Mouse (Mus musculus) gastrocnemius, postnatal 36 days (tissue): Measurements from ENCODE around the gene Clasp1. TPM values are rescaled to one million over a fixed set of nuclear protein-coding genes. Genes with fewer than 3 reads are reported as not detected.

Source experiments
- DNase-seq, 2 experiments: peaks; one replicate each; pipeline ENCODE4 v3.0.0; 2022
- intact Hi-C: fragments of 180-260 bp; cut with DNase I; formaldehyde crosslinking; loops from one replicate; pipeline ENCODE4 v1.15.1; 2025
- total RNA-seq, 2 experiments: library from RNA; stranded (reverse); gene quantifications; 2 replicates each; pipeline ENCODE4 v1.2.3; 2021

The Clasp1 gene
- total RNA-seq, 2 experiments from 2014 or later: 42.5 to 43.6 TPM

GRCm38 (mm10) chr1:118399625-118400310 is 10.9 kb downstream of the Clasp1 start:
- DNase-seq: no peak
- intact Hi-C loops: no loop called here

DNA sequence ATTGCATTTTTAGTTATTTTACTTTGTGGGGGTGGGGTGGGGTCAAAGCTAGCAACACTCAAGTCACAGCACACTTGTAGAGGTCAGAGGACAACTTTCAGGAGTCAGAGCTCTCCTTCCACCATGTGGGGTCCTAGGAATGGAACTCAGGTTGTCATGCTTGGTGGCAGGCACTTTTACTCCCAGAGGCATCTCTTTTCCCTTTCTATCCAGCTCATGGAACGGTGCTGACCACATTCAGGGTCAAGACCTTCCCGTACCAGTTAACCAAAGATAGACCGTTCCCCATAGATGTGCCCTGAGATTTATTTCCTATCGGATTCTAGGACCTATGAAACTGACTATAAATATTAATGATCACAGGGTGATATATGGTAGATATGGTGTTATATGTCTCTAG is 13.1 kb downstream of the Clasp1 start:
- no peak for DNase-seq
- intact Hi-C loops: no loop called here

- DNase-seq: no peak
- intact Hi-C loops: no loop called here
Measured at GRCm38 (mm10) chr1:118402556-118402955, 13.7 kb downstream of the Clasp1 start.

- intact Hi-C loops: no loop called here
Measured at GRCm38 (mm10) chr1:118402966-118403365, 14.1 kb downstream of the Clasp1 start.

GRCm38 (mm10) chr1:118403440-118403839 is 14.6 kb downstream of the Clasp1 start:
- no peak for DNase-seq
- intact Hi-C loops: no loop called here

More at GRCm38 (mm10) chr1:118402966-118403365, 14.1 kb downstream of the Clasp1 start:
- DNase-seq: no peak

DNA sequence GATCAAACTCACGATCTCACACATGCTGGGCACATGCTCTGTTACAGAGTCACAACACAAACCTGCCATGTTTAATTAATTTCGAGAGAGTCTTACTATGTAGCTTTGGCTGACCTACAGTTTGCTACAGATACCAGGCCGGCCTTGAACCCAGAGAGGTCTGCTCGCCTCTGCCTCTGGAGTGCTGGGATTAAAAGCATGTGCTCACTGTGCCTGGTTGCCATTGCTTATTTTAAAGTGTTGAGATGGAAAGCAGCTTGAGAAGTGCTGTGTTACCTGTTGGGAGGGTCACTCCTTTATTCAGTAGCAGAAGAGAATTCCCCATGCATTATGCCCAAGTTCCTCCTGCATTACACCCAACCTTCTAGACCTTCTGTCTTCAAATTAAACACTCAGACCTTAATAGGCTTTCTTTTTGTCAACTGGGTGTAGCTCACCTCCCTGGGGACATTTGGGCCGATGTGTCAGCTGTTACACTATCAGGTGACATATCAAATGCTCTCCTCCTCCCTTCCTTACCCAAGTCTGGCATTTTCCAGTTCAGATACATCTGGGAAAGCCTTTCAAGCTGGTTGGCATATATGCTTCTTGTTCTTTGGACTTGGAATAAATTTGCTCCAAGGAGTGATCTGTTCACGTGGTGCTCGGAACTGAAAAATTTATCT is 18.9 kb downstream of the Clasp1 start:
- no peak for DNase-seq
- intact Hi-C loops: no loop called here

- intact Hi-C loops: no loop called here
- DNase-seq: no peak
Measured at GRCm38 (mm10) chr1:118409249-118409648, 20.4 kb downstream of the Clasp1 start.

DNA sequence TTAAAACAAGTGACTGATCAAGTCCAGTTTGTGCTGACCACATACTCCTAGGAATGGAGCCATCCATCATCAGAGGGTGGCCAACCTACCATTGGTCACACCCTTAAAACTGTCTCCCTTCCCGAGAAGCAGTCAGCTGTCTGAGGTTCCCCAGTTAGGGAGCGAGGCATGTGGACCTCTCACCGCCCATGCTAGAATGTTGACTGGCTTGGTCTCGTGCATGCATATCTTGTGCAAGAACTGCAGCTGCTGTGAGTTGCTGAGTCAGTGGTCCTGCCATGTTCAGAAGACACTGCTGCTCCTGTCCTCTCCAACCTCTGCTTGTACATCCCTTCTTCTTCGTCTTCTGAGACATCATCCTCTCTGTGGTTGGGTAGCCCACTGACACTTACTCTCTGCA is 22.0 kb downstream of the Clasp1 start:
- DNase-seq: no peak
- intact Hi-C loops: no loop called here

GRCm38 (mm10) chr1:118413169-118413568 is 24.3 kb downstream of the Clasp1 start:
- intact Hi-C loops: no loop called here
- no peak for DNase-seq

GRCm38 (mm10) chr1:118417047-118417730 is 28.3 kb downstream of the Clasp1 start:
- intact Hi-C loops: loop anchor here (5.0 kb wide), 1 partner anchor 40 kb away; no protein-coding TSS in a partner anchor
- no peak for DNase-seq

DNA sequence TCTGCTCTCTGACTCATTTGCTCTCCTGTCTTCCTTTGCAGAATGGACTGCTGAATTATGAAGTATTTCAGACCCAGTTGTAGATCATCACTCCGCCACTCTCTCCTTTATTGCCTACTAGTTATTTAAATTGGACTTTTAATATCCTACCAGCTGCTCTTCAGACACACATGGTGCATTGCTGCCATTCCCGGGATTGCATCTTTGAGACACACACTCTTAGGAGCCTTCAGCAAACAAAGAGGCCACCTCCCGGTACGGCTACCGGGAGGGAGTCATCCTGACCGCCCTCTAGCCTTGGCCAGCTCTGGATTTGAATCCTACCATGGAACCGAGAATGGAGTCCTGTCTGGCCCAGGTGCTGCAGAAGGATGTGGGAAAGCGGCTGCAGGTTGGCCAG is 30.5 kb downstream of the Clasp1 start:
- intact Hi-C loops: loop anchor here (5.0 kb wide), 1 partner anchor 38 kb away; no protein-coding TSS in a partner anchor
- no peak for DNase-seq

GRCm38 (mm10) chr1:118421149-118421548 is 32.3 kb downstream of the Clasp1 start:
- no peak for DNase-seq
- intact Hi-C loops: no loop called here

DNA sequence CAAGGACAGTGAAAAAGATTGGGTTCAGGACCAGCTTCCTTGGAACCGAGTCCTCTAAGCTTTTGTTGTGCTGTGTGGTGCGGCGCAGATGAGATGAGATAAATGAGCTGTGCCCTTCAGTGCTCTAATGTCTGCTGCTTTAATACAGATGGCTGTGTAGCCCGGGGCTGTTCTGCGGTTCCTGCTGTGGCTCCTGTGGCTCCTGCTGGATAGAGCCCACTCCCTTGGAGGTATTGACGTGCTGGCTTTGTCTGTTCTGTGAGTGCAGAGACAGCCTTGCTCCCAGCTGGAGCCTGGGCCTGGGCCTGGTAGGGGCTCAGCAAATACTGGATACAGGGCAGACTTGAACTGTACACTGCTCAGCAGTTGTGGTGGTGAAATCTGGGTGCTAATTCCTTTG is 34.0 kb downstream of the Clasp1 start:
- no peak for DNase-seq
- intact Hi-C loops: no loop called here

GRCm38 (mm10) chr1:118425982-118426381 is 37.1 kb downstream of the Clasp1 start:
- DNase-seq: no peak
- intact Hi-C loops: no loop called here

GRCm38 (mm10) chr1:118428354-118429084 is 39.7 kb downstream of the Clasp1 start:
- no peak for DNase-seq
- intact Hi-C loops: no loop called here

DNA sequence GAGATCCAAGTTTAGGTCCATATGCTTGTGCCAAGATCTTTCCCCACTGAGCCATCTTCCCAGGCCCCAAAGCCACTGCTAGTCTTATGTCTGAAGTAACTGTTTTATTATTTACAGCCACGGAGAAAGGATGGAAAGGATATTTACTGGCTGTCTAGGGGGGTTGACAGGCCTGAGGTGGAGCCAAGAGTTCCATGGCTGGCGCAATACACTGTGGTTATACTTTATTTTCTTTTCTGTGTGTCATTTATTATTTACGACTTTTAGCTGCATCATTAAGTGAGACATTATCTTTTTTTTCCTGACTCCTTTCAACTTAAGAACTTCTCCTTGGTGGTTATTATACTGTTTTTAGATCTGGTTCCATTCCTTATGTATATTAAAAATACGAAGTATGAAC is 42.7 kb downstream of the Clasp1 start:
- intact Hi-C loops: no loop called here

DNA sequence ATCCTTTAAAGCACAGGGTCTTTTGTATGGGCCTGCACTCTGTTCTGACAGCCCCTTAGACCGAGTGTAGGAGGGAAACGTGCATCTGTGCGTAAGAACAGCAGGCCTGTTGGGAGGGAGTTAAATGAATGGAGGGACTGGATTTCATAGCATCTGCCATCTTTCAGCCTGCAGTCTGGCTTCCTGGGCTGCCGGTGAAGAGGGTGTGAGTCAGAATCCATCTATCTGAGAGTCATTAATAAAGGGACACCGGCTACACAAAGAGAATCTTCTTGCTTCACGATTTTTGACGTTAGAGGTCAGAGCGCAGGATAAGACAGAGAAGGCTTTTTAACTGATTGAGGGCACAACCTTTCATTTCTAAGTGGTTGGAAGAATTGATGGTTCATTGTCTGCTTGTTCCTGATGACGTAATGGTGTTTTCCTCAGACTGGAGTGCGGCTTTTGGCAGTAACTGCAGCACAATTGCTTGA is 46.2 kb downstream of the Clasp1 start:
- intact Hi-C loops: no loop called here
- no peak for DNase-seq

More for the DNA sequence above, 42.7 kb downstream of the Clasp1 start:
- DNase-seq: no peak

DNA sequence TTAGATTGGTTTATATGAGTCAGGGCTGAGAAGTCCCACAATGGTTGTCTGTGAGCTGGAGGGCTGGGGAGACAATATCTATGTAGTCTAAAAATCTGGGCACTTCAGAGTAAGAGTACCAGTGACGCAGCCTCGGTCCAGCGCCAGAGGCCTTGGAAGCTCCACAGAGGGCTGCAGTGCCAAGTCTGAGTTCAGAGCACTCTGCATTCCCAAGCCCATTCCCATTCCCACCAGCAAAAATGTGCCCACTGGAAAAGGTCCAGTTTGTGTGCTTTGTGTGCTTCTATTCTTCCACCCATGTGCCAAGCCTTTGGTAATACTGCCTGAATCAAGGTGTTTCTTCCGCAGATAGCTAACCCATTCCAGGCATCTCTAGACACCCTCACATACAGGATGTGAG is 49.0 kb downstream of the Clasp1 start:
- DNase-seq: no peak
- intact Hi-C loops: no loop called here

GRCm38 (mm10) chr1:118438332-118438731 is 49.5 kb downstream of the Clasp1 start:
- DNase-seq: no peak

DNA sequence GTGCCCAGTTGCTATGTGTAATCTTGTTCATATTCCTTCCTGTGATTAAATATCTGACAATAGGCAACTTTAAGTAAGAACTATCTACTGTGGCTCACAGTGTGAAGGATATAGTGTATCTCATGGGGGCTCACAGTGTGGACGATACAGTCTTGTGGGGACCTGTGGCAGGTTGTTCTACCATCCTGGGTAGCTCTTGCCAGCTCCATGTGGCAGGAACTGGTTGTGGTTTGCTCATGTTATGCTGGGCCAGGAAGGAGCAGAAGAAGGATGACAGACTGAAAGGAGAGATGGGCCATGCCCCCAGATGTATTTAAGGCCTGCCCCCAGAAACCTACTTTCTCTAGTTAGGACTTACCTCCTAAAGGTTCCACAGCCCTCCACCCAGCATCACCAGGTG is 51.7 kb downstream of the Clasp1 start:
- intact Hi-C loops: no loop called here
- DNase-seq: no peak

More at GRCm38 (mm10) chr1:118438332-118438731, 49.5 kb downstream of the Clasp1 start:
- intact Hi-C loops: no loop called here

DNA sequence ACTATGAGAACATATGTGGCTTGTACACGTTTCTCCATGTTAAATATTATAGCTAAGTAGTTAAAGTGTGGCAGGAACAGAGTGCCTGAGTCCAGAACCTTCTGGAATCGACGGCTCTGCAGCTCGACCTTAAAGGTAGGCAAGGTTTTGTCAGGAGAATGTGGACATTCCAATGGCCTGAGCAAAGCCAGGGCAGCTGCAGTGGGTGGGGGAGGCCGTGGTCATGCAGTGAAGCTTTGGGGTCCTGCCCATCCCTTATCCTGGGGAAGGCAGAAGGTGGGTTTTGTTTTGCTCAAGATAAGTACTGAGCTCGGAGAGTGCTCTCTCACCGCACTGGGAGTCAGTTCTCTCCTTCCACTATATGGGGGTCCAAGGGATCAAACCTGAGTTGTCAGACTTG is 55.6 kb downstream of the Clasp1 start:
- no peak for DNase-seq
- intact Hi-C loops: no loop called here
